Mouse (Mus musculus) heart, adult 2 months (tissue): ENCODE measurements around the gene St7. TPM values are rescaled to one million over a fixed set of nuclear protein-coding genes. Genes with fewer than 3 reads are reported as not detected.

ENCODE experiments used
- DNase-seq, 2 experiments: peaks; one replicate each; pipeline ENCODE4 v3.0.0; 2021
- H3K27ac ChIP-seq: fragments of 200-600 bp; 2 replicates; pipeline ENCODE4 v1.8.1; 2022
- H3K27me3 ChIP-seq: fragments of 200-500 bp; 2 replicates; pipeline ENCODE4 v1.6.1; 2012; ENCODE audit warnings: mild to moderate bottlenecking, low read length, inconsistent platforms, mixed read lengths; ENCODE audit not compliant: control insufficient read depth, insufficient read depth
- H3K36me3 ChIP-seq: fragments of 200-500 bp; 2 replicates; pipeline ENCODE4 v1.6.1; 2012; ENCODE audit warnings: low read length, inconsistent platforms; ENCODE audit not compliant: control insufficient read depth, insufficient read depth
- H3K4me1 ChIP-seq: fragments of 200-500 bp; 2 replicates; pipeline ENCODE4 v1.6.1; 2011; ENCODE audit warnings: low read length; ENCODE audit not compliant: control insufficient read depth, insufficient read depth
- H3K4me3 ChIP-seq: fragments of 200-600 bp; 2 replicates; pipeline ENCODE4 v1.8.1; 2022
- H3K79me2 ChIP-seq: fragments of 200-500 bp; replicated peaks from 2 replicates; pipeline ENCODE4 v1.6.1; 2012; ENCODE audit warnings: mild to moderate bottlenecking, inconsistent platforms, low read length, moderate library complexity, mixed read lengths; ENCODE audit not compliant: control insufficient read depth, insufficient read depth
- H3K9ac ChIP-seq: fragments of 200-500 bp; 2 replicates; pipeline ENCODE4 v1.6.1; 2012; ENCODE audit warnings: low read depth, mild to moderate bottlenecking, control low read depth, inconsistent platforms, low read length, mixed read lengths
- CTCF ChIP-seq: fragments of 200-600 bp; IDR thresholded peaks from 2 replicates; pipeline ENCODE4 v1.8.1; 2022; ENCODE audit warnings: antibody characterized with exemption, mild to moderate bottlenecking, moderate library complexity
- EP300 ChIP-seq: fragments of 200-500 bp; IDR thresholded peaks from 2 replicates; pipeline ENCODE4 v1.6.1; 2011; ENCODE audit warnings: low read depth, low read length, control low read depth; ENCODE audit not compliant: insufficient read depth
- POLR2A ChIP-seq: fragments of 200-500 bp; IDR thresholded peaks from 2 replicates; pipeline ENCODE4 v1.6.1; 2011; ENCODE audit warnings: mild to moderate bottlenecking, low read depth, low read length, control low read depth; ENCODE audit not compliant: insufficient read depth
- WGBS: fragments of 180-500 bp; shearing (Covaris S2); methylation state at CpG from one replicate; pipeline ENCODE4 v1.1.7; 2018; 5-methylcytosine and 5-hydroxymethylcytosine counted together
- intact Hi-C: fragments of 180-260 bp; cut with DNase I; formaldehyde crosslinking; loops from one replicate; pipeline ENCODE4 v1.15.1; 2025
- polyA plus RNA-seq: library from polyadenylated mRNA; depleted of rRNA; stranded (reverse); fragments of >200 nt; gene quantifications from 2 replicates; pipeline ENCODE4 v1.2.3, GENCODE M21; 2012
- total RNA-seq, 2 experiments: library from RNA; stranded (reverse); gene quantifications; 2 replicates each; pipeline ENCODE4 v1.2.3; 2021

Gene St7
- total and polyA plus RNA-seq, 3 experiments = 12.0 to 19.5 (median 16.9) TPM

GRCm38 (mm10) chr6:17725841-17726460, 33.2 kb downstream of the St7 start:
- Histone ChIP-seq H3K27ac (0 out of 2 replicates have a peak overlapping the region, but pooled peaks have one; percentile 29), H3K9ac (peak overlapping the region; percentile 45; the same call in 1 of the 2 replicates), H3K79me2 (no peaks in the 10 kb centered on the region), H3K36me3 (no peaks in the 10 kb centered on the region; the same call in 1 of the 2 replicates), H3K27me3 (no peaks in the 10 kb centered on the region), H3K4me1 (peaks cover 2% of the 10 kb centered on the region), H3K4me3 (peak overlapping the region; percentile 42; the same call in 1 of the 2 replicates)
- no peak for TF ChIP-seq EP300
- peak; percentile 98 for TF ChIP-seq CTCF
- DNase-seq = peak; percentile 52 to 57
- 44% methylated on average over 7 of the region's 7 CpGs for WGBS
- intact Hi-C loops = loop anchor here (1.0 to 5.0 kb wide), 3 partner anchors 51 to 108 kb away; no protein-coding TSS in a partner anchor

- Histone ChIP-seq H3K4me3 (no peak overlapping the region), H3K9ac (no peak overlapping the region), H3K36me3 (no peaks in the 10 kb centered on the region; the same call in 1 of the 2 replicates), H3K27me3 (no peaks in the 10 kb centered on the region), H3K4me1 (peaks cover 2% of the 10 kb centered on the region), H3K27ac (no peak overlapping the region), H3K79me2 (no peaks in the 10 kb centered on the region)
- DNase-seq = no peak
- intact Hi-C loops = loop anchor here (2.0 to 5.0 kb wide), 2 partner anchors 52 to 90 kb away; no protein-coding TSS in a partner anchor
- WGBS = 87% methylated on average over 3 of the region's 3 CpGs
- TF ChIP-seq CTCF (no peak), EP300 (no peak), POLR2A (no peak)
These were observed 34.5 kb downstream of the St7 start for GRCm38 (mm10) chr6:17727241-17727640.

DNA sequence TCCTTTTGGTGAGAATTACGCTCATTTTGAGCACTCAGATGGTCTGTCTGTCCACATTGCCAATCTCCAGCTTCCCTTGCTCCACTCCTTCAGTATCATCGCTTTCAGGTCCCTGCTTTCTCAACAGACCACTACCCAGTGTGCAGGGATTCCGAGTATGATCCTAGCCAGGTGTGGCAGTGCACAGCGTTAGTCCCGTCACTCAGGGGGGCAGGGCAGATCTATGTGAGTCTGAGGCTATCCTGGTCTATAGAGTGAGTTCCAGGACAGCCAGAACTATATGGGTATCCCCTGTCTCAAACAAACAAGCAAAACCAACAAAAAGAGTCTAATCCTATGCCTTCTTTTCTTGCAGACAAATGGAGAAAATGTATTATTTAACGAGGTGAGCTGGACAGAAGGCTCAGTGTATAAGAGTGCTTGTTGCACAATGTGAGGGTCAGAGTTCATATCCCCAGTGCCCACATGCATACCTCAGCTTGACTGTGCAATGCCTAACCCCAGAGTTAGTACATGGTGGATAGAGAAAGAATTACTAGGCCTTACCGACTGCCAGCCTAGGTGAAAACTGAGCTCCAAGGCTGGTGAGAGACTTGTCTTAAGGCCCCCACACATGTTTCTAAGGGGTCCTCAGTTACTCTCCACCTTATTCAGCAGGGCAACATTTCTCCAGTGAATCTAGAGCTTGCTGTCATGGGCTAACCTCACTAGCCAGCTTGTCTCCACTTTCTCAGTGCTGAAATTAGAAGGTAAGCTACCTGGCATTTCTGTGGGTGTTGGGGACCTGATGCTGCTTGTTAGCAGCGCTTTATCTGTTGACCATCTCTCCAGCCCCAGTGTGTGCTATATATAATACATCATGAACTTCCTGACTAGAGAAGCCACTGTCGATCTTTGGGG, 35.4 kb downstream of the St7 start:
- peaks cover 2% of the 10 kb centered on the region for H3K4me1 ChIP-seq
- no peak overlapping the region for H3K27ac ChIP-seq
- WGBS = 84% methylated on average over 9 of the region's 9 CpGs
- no peak for DNase-seq
- no peaks in the 10 kb centered on the region for H3K79me2 ChIP-seq
- no peak overlapping the region for H3K9ac ChIP-seq
- H3K27me3 ChIP-seq = no peaks in the 10 kb centered on the region
- H3K4me3 ChIP-seq = no peak overlapping the region
- intact Hi-C loops = loop anchor here (2.0 to 5.0 kb wide), 2 partner anchors 53 to 89 kb away; no protein-coding TSS in a partner anchor
- no peaks in the 10 kb centered on the region; the same call in 1 of the 2 replicates for H3K36me3 ChIP-seq
- no peak for TF ChIP-seq EP300

DNA sequence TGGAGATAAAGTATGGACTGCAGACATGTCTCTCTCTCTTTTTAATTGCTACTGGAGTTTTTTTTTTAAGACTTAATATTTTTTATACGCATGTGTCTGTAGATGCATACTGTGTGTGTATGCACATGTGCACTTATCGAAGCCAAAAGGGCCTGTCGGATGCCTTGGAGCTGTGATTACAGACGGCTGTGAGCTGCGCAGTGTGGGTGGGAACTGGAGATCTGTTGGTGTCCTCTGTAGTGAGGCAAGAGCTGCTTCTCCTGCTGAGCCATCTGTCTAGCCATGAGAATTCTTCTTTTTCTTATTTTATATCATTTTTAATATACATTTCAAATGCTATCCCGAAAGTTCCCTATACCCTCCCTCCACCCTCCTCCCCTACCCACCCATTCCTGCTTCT, 37.4 kb downstream of the St7 start:
- no peaks in the 10 kb centered on the region for H3K27me3 ChIP-seq
- H3K79me2 ChIP-seq = no peaks in the 10 kb centered on the region
- TF ChIP-seq POLR2A = no peak
- H3K4me1 ChIP-seq = peaks cover 2% of the 10 kb centered on the region
- intact Hi-C loops = no loop called here
- no peak for DNase-seq
- H3K9ac ChIP-seq = no peak overlapping the region
- WGBS = 79% methylated on average over 6 of the region's 6 CpGs
- no peak overlapping the region for H3K27ac ChIP-seq
- H3K36me3 ChIP-seq = no peaks in the 10 kb centered on the region; the same call in 1 of the 2 replicates
- H3K4me3 ChIP-seq = no peak overlapping the region

DNA sequence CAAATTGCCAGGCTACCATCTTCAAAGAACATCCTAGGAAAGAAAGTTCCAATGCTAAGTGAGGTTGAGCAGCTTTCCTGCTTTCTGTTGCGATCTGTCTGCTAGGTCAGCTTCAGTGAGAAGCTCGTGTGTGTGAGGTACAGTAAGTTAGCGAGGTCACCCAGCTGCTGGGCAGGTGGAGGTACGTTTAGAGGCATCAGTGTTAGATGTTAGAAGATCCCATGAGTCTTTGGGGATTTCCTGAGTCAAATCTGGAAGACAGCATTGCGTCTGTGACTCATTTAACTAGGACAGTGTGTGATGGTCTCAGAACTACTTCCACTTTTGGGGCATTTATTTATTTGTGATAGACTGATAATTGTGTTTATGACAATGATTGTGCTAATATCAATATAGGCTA, 39.0 kb downstream of the St7 start:
- 73% methylated on average over 5 of the region's 5 CpGs for WGBS

GRCm38 (mm10) chr6:17733951-17734411, 41.2 kb downstream of the St7 start:
- intact Hi-C loops = no loop called here

More for the DNA sequence above, 39.0 kb downstream of the St7 start:
- no peak for TF ChIP-seq EP300
- no peak for TF ChIP-seq CTCF
- no peak for TF ChIP-seq POLR2A
- intact Hi-C loops = no loop called here
- H3K9ac ChIP-seq = no peak overlapping the region
- no peak for DNase-seq
- H3K36me3 ChIP-seq = no peaks in the 10 kb centered on the region; the same call in 1 of the 2 replicates
- no peaks in the 10 kb centered on the region for H3K27me3 ChIP-seq
- H3K4me1 ChIP-seq = no peaks in the 10 kb centered on the region
- H3K27ac ChIP-seq = no peak overlapping the region
- 0 out of 2 replicates have a peak, but pooled peaks cover 1% of the 10 kb centered on the region for H3K79me2 ChIP-seq
- H3K4me3 ChIP-seq = no peak overlapping the region

More at GRCm38 (mm10) chr6:17733951-17734411, 41.2 kb downstream of the St7 start:
- Histone ChIP-seq H3K9ac (no peak overlapping the region), H3K79me2 (0 out of 2 replicates have a peak, but pooled peaks cover 1% of the 10 kb centered on the region), H3K36me3 (no peaks in the 10 kb centered on the region), H3K4me1 (peaks cover 1% of the 10 kb centered on the region; the same call in 1 of the 2 replicates), H3K27ac (no peak overlapping the region), H3K4me3 (no peak overlapping the region), H3K27me3 (no peaks in the 10 kb centered on the region)
- no peak for TF ChIP-seq EP300
- TF ChIP-seq CTCF = no peak
- TF ChIP-seq POLR2A = no peak
- 78% methylated on average over 8 of the region's 8 CpGs for WGBS
- no peak for DNase-seq
